Mouse (Mus musculus): ENCODE data around the gene Mbd6.

- TF ChIP-seq TAL1 (IDR thresholded peaks at IDR 0.05; ENCODE audit: low read length), result no peak
- no peak for TF ChIP-seq GATA1 (IDR thresholded peaks at IDR 0.05; ENCODE audit: low read length)
Measured at GRCm38 (mm10) chr10:127287271-127287935, 1.4 kb downstream of the Mbd6 start.

Data from erythroblast, embryonic 14.5 days (primary cell).